Mouse (Mus musculus) frontal cortex, postnatal 36 days (tissue): ENCODE results near the gene Dpysl5.
A peak's percentile ranks its signal among the peaks of the same experiment; 100 is the strongest.

ENCODE experiments used
- DNase-seq, 2 experiments: peaks; one replicate each; pipeline ENCODE4 v3.0.0; 2022; ENCODE audit warnings: low spot score in 2 of 2

The Dpysl5 gene

GRCm38 (mm10) chr5:30709744-30710383 is 1.5 kb upstream of the Dpysl5 start:
- DNase-seq, result peak; percentile 72 to 83

GRCm38 (mm10) chr5:30710486-30710885 is 878 bp upstream of the Dpysl5 start:
- DNase-seq, result peak; percentile 71 to 78

- peak in 1 of 2 experiments; percentile 33 for DNase-seq
These were observed 632 bp downstream of the Dpysl5 start for GRCm38 (mm10) chr5:30712002-30712390.

- DNase-seq, result peak; percentile 9 to 15
These were observed 1.3 kb downstream of the Dpysl5 start for GRCm38 (mm10) chr5:30712441-30713298.

GRCm38 (mm10) chr5:30713299-30713675 is 1.9 kb downstream of the Dpysl5 start:
- DNase-seq, result peak; percentile 18 to 22

- no peak for DNase-seq
These were observed 2.3 kb downstream of the Dpysl5 start for GRCm38 (mm10) chr5:30713691-30714090.

- DNase-seq, result no peak
These were observed 4.9 kb downstream of the Dpysl5 start for GRCm38 (mm10) chr5:30716311-30716710.

GRCm38 (mm10) chr5:30717506-30717905 is 6.1 kb downstream of the Dpysl5 start:
- no peak for DNase-seq

- DNase-seq, result peak in 1 of 2 experiments; percentile 40
These were observed 6.8 kb downstream of the Dpysl5 start for GRCm38 (mm10) chr5:30717991-30718703.

- DNase-seq, result no peak
These were observed 10.6 kb downstream of the Dpysl5 start for GRCm38 (mm10) chr5:30721935-30722334.

GRCm38 (mm10) chr5:30726151-30726693 is 14.9 kb downstream of the Dpysl5 start:
- DNase-seq, result no peak

- DNase-seq, result no peak
These were observed 21.1 kb downstream of the Dpysl5 start for GRCm38 (mm10) chr5:30732511-30732910.

- DNase-seq, result no peak
These were observed 23.3 kb downstream of the Dpysl5 start for GRCm38 (mm10) chr5:30734666-30735065.

- peak; percentile 34 to 35 for DNase-seq
These were observed 26.9 kb downstream of the Dpysl5 start for GRCm38 (mm10) chr5:30738127-30738828.

- DNase-seq, result peak; percentile 25 to 33
These were observed 28.2 kb downstream of the Dpysl5 start for GRCm38 (mm10) chr5:30739595-30739994.

- no peak for DNase-seq
These were observed 38.4 kb downstream of the Dpysl5 start for GRCm38 (mm10) chr5:30749582-30750311.

- DNase-seq, result no peak
These were observed 39.7 kb downstream of the Dpysl5 start for GRCm38 (mm10) chr5:30751071-30751470.

GRCm38 (mm10) chr5:30753128-30753527 is 41.8 kb downstream of the Dpysl5 start:
- no peak for DNase-seq

GRCm38 (mm10) chr5:30755215-30755614 is 43.9 kb downstream of the Dpysl5 start:
- peak in 1 of 2 experiments; percentile 48 for DNase-seq

- DNase-seq, result peak in 1 of 2 experiments; percentile 54
These were observed 51.6 kb downstream of the Dpysl5 start for GRCm38 (mm10) chr5:30762815-30763510.
